Mouse (Mus musculus) CD4-positive helper T cell, adult 2 months (primary cell): ENCODE data around the gene Gm17571.

ENCODE experiments used
- DNase-seq: peaks from one replicate; pipeline ENCODE4 v3.0.0-alpha.2; 2012; ENCODE audit warnings: low read depth, missing footprints, low spot score

Gm17571 gene

DNA sequence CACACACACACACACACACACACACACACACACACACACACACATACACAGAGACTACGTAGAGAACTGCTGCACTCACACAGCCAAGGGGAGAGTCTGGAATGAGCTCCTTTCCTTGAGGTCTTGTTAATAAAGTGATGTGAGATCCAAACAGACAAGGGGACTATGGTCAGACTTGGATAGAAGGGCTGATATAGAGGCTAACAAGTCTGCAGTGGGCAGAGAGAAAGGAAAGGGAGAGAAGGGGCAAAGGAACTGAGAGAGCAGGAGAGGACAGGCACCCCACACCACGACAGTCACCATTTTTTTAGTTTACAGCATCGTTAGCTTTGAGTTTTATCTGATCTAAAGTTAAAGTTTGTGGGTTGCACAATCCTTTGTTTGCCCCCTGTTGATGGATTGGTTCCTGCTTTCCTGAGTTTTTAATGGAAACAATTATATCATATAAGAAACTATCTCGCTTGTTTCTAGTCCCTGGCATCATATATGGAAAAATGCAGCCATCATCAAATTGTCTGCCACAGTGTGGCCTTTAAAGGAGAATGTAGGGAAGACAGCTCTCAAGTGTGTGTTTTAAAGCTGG, at the start of gene Gm17571:
TSS of gene Gm17571 (minus strand) at position 51 of the 583 bp plus-strand sequence.
- no peak for DNase-seq

DNA sequence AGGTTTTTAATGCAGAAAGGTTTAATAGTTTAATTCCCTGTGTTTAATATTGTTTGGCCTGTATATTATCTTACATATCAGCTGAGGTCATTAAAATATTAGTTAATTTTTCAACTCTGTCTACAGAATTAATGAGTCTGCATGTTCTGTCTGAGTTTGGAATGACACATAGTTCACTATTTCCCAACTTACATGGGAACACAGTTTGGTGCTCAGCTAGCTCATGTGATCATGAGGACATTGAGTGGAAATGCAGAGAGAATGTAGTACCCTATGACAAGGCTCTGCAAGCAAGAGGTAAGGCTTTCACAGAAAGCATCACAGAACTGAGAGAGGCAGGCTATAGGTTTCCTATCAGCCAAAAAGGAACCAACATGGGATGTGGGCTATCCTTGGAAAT, 49.0 kb upstream of the Gm17571 start:
- no peak for DNase-seq

DNA sequence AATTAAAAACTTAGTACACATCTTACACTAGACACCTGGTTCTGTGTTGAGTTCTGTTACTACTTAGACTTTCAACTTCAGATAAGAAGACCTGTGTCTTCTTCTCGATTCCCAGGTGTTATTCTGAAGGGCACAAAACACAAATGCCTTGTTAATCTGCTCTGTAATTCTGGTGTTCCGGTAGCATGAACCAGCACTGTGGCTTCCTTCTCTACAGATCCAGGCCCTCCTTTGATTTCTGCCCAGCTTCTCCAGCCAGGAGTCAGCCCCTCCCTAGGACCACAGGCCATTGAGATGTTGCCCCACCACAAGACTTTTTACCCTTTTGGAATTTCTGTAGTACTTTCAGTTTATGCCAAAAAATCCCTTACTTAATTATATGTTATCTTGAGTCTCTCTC, 47.2 kb upstream of the Gm17571 start:
- DNase-seq: no peak

DNA sequence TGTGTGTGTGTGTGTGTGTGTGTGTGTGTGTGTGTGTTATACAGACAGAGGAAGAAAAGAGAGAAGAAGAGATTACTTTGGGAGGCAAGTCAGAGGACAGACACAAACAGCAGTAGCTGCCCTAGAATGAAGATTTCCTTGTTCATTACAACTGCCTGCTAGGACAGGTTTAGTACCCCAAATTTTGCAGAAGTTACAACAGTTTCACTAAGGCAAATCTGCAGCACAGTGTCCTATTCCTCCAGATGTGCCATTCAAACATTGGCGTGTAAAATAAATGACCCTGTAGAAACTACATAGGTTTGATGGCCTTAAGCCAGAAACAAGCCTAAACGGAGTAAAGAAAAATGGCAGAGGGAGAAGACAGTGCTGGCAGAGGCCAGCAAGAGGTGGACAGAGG, 46.3 kb upstream of the Gm17571 start:
- DNase-seq: no peak

DNA sequence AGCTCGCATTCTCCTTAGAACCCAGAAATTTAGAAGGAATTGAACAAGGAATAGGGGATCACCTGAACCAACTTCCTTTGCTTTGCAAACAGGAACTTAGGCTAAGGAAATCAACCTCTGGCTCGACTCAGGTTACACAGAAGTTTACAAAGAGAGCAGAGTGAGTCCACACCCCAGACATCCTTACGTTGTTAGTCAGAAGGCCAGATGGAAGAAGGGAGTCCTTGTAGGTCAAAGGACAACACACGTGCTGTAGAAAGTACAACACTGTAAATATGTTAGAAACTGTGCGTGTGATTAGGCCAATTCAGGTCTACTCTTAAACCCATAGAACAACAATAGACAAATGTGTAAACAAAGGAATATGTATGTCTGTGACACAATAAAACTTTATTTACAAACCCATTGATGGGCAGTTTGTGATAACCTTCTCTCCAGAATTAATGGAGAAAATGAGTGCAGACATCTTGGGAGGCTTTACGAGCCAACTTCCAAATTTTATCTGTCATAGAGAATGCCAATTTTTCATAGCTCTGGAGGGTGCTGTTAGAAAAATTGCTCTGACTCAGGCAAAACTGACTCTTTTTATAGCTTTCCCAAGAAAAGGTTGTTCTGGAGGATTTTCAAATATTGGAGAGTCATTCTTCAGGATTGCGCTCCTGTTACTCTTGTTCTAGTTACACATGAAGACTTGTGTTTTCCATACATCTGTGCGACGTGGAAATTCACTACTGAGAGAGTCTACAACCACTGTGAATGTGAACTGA, 45.5 kb upstream of the Gm17571 start:
- no peak for DNase-seq

DNA sequence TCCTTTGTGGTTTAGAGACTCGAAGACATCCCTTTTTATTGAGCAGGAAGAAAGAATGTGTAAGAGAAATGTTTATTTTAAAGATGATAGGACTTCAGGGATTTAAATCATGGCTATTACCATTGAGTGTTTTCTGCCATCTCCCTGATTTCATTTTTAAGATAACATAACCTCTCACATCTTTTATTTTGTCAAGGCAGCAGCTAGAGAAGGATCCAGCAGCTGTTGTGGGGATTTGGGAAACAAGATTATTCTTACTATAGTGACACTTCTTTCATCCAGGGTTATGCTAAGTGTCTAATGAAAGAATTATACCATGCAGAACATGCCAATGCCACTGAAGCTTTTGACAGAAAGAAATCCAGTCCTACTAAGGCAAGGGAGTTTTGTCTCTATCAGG, 44.6 kb upstream of the Gm17571 start:
- DNase-seq: no peak

DNA sequence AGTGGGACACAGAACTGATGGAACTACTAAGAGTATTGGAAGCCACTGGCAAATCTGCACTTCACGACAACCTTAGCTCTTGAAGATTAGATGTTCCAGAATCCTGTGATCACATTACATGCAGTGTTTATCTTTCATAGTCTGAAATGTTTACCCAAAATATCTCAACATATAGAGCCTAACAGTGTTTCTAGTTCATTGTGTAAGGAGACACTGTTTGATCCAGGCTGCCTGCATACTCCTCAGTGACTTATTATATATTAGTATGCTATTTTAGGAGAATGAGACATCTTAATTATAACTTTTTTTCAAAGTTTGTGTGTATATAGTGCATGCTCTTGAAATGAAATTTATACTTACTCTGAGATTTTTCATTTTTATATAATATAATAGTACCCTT, 39.4 kb upstream of the Gm17571 start:
- no peak for DNase-seq

DNA sequence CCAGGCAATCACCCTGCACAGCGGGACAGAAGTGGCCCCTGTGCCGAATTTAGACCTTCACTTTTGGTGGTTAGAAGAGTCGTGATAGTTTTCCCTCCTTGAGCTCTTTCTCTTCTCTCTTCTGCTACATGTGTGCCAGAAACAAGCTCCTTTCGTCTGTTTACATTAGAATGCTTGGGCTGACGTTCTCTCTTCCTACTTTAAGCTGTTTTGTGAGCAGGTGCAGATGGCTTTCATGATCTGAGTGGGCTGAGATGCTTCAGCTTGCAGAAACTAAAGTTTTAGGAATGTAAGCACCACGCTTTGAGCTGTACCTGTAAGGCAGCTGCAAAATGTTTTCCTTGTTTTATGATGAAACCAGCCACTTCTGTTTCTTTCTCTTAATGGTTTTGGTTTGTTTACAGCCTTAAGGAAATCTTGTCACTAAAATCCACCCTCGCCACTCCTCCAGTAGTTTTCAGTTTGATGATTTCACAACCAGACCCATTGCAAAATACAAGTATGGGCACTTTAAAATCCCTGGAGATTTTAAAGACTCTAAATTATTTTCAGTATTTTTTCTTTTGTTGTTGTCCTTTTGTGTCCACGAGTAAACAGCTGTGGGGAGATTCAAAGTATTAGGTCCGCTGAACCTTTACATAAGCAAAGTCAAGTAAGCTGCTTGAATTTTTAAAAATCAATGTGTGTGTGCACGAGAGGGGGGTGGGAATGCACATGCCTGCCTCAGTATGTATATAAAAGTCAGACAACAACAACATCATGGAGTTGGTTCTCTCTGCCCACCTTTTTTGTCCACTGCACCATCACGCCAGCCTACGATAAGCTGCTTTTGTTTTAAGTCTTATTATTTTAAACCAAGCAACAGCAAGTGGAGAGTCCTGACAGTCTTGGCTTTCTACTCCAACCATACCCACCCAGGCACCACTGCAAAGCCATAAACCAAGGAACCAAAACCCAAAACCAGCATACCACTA, 38.0 kb upstream of the Gm17571 start:
- peak; percentile 20 for DNase-seq

DNA sequence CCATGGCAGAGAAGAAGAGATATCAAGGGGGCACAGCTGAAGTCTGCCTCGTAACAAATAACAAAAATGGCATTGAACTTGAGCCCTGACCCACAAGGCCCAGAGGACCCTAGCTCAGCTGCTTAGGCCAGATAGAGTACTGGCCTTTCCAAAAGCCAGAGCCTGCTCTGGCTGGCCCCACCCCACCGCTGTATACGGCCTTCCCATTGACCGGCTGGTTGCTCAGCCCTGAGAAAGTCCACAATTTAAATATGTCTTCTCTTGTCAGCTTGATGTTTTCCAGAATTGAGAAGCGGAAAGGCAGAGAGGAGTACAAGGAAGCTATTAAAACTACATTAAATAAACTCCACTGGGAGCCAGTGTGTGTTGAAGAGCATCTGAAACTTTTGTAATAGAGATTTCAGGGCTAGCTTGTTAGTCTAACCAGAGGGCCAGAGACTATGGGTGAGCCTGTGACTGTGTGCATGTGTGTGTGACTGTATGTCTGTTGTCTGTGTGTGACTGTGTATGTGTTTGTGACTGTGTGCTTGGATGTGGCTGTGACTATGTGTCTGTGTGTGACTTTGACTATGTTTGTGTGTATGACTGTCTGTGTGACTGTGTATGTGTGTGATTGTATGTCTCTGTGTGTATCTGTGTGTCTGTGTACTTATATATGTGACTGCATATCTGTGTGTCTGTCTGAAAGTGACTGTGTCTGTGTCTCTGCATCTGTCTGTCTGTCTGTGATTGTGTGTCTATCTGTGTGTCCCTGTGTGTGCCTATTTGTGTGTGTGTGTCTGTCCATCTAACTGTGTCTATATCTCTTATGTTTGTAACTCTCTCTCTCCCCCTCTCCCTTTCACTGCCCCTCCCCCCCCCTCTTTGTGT, 36.9 kb upstream of the Gm17571 start:
- DNase-seq: no peak

DNA sequence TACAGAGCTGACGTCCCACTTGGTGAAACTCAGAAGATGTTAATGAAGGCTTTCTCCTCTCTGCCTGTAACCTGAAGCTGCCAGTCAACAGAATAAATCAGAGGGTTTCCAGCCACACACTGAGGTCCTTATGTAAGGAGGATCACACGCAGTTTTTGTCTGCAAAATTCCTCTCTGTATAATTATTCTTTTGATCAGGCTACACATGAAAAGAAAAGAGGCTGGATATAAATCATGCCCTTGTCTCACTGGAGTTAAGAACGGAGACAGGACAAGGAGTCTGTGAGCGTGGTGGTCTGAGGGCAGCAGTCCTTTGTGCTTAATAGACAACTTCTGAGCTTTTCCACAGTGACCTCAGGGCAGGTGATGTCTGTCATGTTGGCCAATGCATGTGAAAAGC, 32.7 kb upstream of the Gm17571 start:
- DNase-seq: no peak

DNA sequence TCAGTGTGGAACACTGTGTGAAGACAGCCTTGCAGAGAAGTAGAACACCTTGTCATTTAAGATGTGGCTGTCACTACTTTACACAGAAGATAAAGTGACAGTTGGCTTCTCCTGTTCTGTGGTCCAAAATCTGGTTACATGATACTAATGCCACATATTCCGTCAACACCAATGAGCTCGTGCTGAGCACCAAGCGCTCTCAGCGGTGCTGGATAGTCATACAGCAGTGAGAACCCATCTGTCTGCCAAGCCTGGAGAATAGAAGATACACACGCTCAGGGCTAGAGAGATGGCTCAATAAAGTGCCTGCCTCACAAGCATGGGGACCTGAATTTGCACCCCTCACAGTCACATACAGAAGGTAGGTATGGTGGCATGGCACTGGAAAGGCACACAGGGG, 28.4 kb upstream of the Gm17571 start:
- DNase-seq: no peak

DNA sequence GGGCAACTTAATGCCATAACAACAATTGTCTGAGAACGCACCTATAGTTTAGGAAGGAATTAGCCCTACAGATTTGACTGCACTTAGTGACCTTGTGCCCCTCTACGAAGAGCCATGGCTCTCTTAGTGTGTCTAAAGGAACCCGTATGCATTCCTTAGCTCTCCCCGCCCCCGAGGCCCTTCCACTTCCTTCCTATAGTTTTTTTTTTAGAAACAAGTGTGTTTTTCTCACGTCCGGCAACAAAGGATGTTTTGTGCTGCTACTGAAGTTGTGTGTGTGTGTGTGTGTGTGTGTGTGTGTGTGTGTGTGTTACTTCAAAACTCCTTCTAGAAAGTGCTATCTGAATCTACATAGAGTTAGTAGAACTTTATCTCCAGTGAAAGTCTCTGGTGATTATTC, 23.5 kb upstream of the Gm17571 start:
- DNase-seq: peak; percentile 76

DNA sequence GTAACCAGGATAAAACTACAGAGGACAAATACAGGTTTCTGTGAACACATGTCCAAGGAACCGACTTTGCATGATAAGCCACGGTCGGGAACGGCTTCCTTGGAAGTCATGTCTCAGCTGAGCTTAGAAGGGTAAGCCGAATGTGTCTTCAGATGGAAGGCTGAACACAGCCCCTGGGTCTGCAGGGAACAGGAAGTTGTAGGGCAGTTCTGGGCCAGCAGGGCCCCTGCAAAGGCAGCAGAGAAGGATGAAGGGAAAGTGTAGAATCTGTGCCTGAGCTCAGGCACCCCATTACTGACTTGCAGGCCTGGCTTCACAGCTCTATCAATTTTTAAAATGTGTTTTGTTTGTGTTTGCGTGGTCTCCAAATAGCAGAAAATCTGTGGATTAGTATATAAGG, 22.2 kb upstream of the Gm17571 start:
- peak; percentile 42 for DNase-seq

DNA sequence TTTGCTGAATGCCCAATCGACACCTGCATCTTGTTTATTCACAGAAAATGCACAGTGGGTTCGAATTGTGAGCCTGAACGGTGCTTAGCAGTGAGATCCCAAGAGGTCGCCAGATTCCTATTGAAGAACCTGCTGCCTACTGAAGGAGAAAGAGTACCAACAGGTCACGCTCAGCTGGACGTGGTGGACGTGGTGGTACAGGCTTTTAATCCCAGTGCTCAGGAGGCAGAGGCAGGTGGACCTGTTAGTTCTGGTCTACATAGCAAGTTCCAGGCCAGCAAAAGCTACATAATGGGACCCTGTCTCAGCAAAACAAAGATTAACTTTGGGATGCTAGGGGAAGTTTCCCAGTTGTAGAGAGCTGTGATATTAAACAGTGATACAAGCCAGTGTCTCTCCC, 21.2 kb upstream of the Gm17571 start:
- no peak for DNase-seq

DNA sequence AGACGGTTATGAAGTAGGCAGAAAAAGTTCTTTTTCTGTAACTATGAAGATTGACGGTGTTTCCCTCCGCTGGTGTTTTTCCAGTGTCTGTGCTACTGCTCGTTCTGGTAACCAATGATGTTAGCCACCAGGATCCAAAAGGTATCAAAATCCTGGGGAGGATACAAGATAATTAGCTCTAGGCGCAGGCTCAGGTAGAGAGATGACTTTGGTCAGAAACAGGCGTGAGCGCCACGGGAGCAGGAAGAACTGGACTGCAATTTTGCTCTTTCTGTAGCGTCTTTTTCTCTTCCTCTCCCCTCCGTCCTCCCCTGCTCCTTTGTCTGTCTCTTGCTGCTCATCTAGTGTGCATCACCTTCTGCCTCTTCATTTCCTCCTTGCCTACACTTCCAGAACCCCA, 20.3 kb upstream of the Gm17571 start:
- no peak for DNase-seq

DNA sequence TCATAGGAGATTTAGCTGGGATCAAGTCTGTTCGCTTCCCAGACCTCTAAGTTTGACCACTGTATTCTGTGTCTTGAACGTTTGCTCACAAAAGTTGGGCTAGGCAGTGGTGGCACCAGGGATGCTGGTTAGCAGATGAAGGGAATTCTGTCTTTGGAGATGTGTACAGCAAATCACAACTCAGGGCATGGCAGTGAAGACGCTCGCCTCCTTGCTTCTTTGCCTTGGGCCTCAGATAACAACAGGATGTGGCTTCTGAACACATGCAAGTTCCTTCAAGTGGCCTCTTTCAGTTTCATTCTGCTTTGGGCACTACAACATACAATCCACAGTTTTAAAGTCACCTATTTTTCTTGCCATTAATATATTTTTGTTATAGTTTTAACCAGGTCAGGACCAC, 19.8 kb upstream of the Gm17571 start:
- DNase-seq: peak; percentile 87

DNA sequence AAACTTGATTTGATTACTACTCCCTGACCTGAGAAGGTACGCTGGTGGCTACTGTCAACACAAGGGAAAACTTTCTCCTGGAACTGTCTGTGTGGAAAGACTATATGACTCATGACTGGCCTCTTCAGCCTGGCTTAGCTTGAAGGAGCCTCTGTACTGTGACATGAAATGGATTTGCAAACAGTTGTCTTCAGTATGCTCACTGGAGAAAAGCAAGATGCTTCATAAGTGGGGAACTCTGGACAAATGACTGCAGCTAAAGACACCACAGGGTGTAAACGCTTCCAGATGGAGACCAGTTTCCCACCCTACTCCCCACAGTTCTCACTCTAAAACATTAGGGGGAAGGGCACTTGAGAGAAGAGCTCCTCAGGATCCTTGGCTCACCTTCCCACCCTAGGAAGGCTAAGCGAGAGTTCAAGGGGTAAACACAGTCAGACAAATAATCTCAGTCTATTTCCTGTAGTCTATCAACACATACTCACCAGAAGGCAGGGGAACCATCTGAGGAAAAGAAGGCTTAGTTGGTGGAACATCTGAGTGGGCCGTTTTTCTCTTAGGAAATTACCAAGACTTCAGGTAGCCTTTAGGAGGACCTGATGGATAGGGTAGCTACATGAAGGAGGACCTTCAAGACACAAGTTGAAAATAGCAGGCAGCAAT, 18.9 kb upstream of the Gm17571 start:
- DNase-seq: peak; percentile 44

DNA sequence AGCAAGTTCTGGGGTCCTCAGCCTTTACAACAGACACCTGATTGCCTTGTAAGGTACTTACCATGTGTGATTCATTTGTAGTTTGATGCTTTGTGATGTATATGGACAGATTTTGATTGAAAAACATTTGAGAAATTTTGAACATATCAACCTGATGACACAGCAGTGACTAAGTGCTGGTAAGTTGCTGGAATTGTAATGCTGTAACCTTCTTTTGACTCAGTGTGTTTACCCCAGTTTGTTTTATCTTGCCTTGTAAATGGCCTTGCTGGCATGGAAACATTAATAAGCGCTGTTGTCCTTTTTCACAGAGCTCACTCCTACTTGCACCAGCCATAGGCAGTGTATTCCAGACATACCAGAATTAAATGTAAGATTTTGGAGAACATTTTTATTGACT, 14.4 kb upstream of the Gm17571 start:
- no peak for DNase-seq

DNA sequence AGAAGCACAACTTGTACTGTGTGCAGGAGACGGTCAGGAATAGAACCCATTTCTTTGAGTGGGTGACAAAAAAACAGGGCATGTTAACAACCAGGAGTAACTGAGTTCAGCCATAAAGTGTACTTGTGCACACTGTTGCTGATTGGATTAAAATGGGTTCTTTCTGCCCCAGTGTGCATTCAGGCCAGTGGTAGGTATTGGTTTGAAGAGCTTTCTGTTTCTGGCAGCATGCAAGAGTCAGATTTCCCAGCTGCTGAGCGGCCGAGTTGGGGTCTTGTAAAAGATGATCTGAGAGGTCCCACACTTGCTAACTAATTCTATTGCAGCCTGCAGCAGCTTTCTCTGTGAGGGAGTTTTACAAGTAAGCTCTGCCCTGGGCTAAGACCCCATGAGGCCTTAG, 13.5 kb upstream of the Gm17571 start:
- DNase-seq: no peak

DNA sequence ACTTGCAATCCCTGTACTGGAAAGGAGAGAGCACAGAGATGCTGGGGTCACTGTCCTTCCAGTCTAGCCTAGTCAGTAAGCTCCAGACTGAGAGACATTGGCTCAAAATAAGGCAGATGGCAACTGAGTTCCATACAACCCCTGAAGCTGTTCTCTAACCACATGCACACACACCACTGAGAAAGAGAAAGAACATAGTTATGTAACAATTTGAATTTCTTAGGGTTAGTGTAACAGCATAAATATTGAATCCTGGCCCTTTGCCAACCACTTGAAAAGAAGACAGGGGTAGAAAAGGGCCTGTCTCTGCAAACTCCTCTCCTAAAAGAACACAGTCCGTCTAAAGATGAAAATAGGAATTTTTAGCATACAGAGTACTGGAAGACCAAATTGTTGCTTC, 12.8 kb upstream of the Gm17571 start:
- no peak for DNase-seq

DNA sequence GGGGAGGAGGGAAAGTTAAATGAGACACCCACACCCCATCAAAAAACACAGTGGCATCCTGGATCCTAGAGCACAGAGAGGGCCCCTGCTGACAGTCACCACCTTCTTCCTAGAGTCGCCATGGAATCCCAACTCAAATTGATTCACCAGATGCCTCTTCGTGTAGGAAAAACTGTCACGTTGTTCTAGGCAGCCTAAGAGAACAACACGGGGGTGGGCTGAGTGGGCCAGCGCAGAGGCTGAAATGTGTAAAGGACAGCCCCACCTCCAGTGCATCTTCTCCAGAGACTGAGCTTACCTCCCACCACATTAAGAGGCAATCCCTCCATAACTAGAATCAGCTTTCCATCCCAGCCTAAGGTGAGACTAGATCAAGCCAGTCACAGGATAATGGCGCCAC, 11.2 kb upstream of the Gm17571 start:
- DNase-seq: no peak
